Mouse (Mus musculus) heart, embryonic 14.5 days (tissue): ENCODE measurements around the gene Lamtor1. TPM values are rescaled to one million over a fixed set of nuclear protein-coding genes. Genes with fewer than 3 reads are reported as not detected.
"Not testable (repeated sequence)": the region's sequence is repeated elsewhere in the genome, so short reads cannot be mapped to it uniquely, and the experiment has no call there.

Source experiments
- ATAC-seq: fragments of 200-750 bp; cut with Nextera tagmentation; 2 replicates; pipeline ENCODE4 v1.8.0; 2017; ENCODE audit warnings: low read depth, moderate TSS enrichment; ENCODE audit not compliant: insufficient number of reproducible peaks, insufficient read depth, low FRiP score
- H3K27ac ChIP-seq, 2 experiments: fragments of 200-500 bp in 1 of 2; fragments of 300-500 bp in 1 of 2; sonication (generic) in 1 of 2; replicated peaks in 1 of 2; 2 replicates each; pipeline ENCODE4 v1.5.1; 2012 to 2014; ENCODE audit warnings: low read depth in 2 of 2, low read length in 2 of 2, control low read depth in 1 of 2, mild to moderate bottlenecking in 1 of 2, mixed read lengths in 1 of 2; ENCODE audit not compliant: control insufficient read depth in 1 of 2, insufficient read depth in 1 of 2
- H3K27me3 ChIP-seq: fragments of 300-500 bp; sonication (generic); 2 replicates; pipeline ENCODE4 v1.6.1; 2014; ENCODE audit warnings: mild to moderate bottlenecking, low read length, control low read depth; ENCODE audit not compliant: control insufficient read depth, insufficient read depth
- H3K36me3 ChIP-seq: fragments of 300-500 bp; sonication (generic); 2 replicates; pipeline ENCODE4 v1.6.1; 2014; ENCODE audit warnings: mild to moderate bottlenecking, control low read depth, low read length, mixed read lengths; ENCODE audit not compliant: control insufficient read depth, insufficient read depth
- H3K4me1 ChIP-seq, 2 experiments: fragments of 200-500 bp in 1 of 2; fragments of 300-500 bp in 1 of 2; sonication (generic) in 1 of 2; 2 replicates each; pipeline ENCODE4 v1.6.1; 2012 to 2014; ENCODE audit warnings: low read length in 2 of 2, control low read depth in 1 of 2, mixed read lengths in 1 of 2; ENCODE audit not compliant: control insufficient read depth in 2 of 2, insufficient read depth in 2 of 2
- H3K4me2 ChIP-seq: fragments of 300-500 bp; sonication (generic); 2 replicates; pipeline ENCODE4 v1.6.1; 2014; ENCODE audit warnings: mild to moderate bottlenecking, low read length
- H3K4me3 ChIP-seq, 2 experiments: fragments of 200-500 bp in 1 of 2; fragments of 300-500 bp in 1 of 2; sonication (generic) in 1 of 2; 2 replicates each; pipeline ENCODE4 v1.5.1; 2012 to 2014; ENCODE audit warnings: low read length in 2 of 2, mild to moderate bottlenecking in 2 of 2, control low read depth in 1 of 2, low read depth in 1 of 2, moderate library complexity in 1 of 2; ENCODE audit not compliant: control insufficient read depth in 1 of 2, insufficient read depth in 1 of 2
- H3K9ac ChIP-seq: fragments of 300-500 bp; sonication (generic); 2 replicates; pipeline ENCODE4 v1.6.1; 2014; ENCODE audit warnings: mild to moderate bottlenecking, low read length
- H3K9me3 ChIP-seq: fragments of 300-500 bp; sonication (generic); 2 replicates; pipeline ENCODE4 v1.6.1; 2016; ENCODE audit warnings: low read length, control low read depth; ENCODE audit not compliant: control insufficient read depth
- WGBS: fragments of 180-500 bp; shearing (Covaris S2); extraction: QIAGEN DNeasy Blood & Tissue Kit; methylation state at CpG from one replicate; pipeline ENCODE4 v1.1.7; 2014; 5-methylcytosine and 5-hydroxymethylcytosine counted together
- polyA plus RNA-seq: library from polyadenylated mRNA; unstranded; fragments of >200 nt; fragmentation: Nextera tagmentation; extraction: Ambion mirVana; gene quantifications from 2 replicates; pipeline ENCODE4 v1.2.1, GENCODE M21; 2014

Gene Lamtor1
- polyA plus RNA-seq, 1 experiment from 2014 or later, result 146 TPM

DNA sequence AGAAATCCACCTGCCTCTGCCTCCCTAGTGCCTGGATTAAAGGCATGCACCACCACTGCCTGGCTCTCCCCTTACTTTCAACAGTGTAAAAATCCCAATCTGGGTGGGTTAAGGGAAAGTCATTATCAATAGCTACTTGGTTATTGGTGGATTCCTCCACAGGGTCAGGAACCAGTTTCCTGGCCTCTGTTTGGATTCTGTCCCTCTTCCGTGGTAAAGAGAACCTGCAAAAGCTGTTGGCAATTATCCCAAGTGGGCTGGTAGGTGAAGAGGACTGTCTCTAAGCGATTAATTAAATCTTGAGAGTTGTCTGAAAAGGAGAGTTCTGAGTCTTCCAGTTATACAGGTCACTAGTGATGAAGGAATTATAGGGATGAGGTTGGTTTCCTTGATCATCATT, 32.6 kb downstream of the Lamtor1 start:
- Histone ChIP-seq H3K36me3 (0 out of 2 replicates have a peak, but pooled peaks cover 5% of the 10 kb centered on the region), H3K4me3 (no peak overlapping the region), H3K4me2 (no peak overlapping the region), H3K27me3 (no peaks in the 10 kb centered on the region), H3K9me3 (no peaks in the 10 kb centered on the region), H3K9ac (no peak overlapping the region), H3K4me1 (peaks cover 2 to 12% of the 10 kb centered on the region in 2 experiments; a peak in 2 of 4 replicates), H3K27ac (no peak overlapping the region)
- ATAC-seq, result no peak
- WGBS, result 81% methylated on average over 2 of the region's 2 CpGs

DNA sequence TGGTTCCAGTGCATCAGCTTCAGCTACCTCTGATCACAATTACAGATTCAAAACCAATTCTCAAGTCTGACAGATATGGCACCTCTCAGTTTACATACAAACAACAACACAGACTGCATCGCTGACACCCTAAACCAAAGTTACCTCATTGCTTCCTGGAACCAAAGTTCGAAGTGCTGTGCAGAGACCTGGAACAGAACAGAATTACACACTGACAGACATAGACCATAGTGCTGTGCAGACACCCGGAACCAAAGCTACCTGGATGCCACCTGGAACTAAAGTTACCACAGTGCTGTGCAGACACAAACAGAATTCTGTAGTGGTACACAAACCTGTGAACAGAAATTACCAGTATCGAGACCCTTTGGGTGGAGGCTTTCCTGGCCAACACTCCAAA, 34.1 kb downstream of the Lamtor1 start:
- no peak overlapping the region for H3K4me3 ChIP-seq
- H3K4me2 ChIP-seq, result no peak overlapping the region
- H3K9me3 ChIP-seq, result no peaks in the 10 kb centered on the region
- ATAC-seq, result no peak
- peaks cover 2 to 8% of the 10 kb centered on the region in 2 experiments; a peak in 2 of 4 replicates for H3K4me1 ChIP-seq
- H3K9ac ChIP-seq, result no peak overlapping the region
- H3K27ac ChIP-seq, result no peak overlapping the region
- H3K36me3 ChIP-seq, result 0 out of 2 replicates have a peak, but pooled peaks cover 5% of the 10 kb centered on the region
- H3K27me3 ChIP-seq, result no peaks in the 10 kb centered on the region
- WGBS, result 92% methylated on average over 4 of the region's 4 CpGs

DNA sequence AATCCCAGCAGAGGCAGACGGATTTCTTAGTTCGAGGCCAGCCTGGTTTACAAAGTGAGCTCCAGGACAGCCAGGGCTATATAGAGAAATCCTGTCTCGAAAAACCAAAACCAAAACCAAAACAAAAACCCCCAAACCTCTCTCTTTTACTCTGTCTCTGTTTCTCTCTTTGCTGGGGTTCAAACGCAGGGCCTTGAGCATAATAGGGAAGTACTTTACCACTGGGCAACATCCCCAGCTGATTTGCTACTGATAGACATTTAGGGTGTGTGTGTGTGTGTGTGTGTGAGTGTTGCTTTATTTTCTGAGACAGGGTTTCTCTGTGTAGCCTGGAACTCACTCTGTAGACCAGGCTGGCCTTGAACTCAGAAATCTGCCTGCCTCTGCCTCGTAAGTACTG, 43.3 kb downstream of the Lamtor1 start:
- not testable (repeated sequence) for H3K27ac ChIP-seq, H3K4me1 ChIP-seq, H3K36me3 ChIP-seq, H3K4me2 ChIP-seq, H3K9me3 ChIP-seq, H3K9ac ChIP-seq, H3K4me3 ChIP-seq, ATAC-seq, H3K27me3 ChIP-seq
- 94% methylated on average over 5 of the region's 5 CpGs for WGBS

DNA sequence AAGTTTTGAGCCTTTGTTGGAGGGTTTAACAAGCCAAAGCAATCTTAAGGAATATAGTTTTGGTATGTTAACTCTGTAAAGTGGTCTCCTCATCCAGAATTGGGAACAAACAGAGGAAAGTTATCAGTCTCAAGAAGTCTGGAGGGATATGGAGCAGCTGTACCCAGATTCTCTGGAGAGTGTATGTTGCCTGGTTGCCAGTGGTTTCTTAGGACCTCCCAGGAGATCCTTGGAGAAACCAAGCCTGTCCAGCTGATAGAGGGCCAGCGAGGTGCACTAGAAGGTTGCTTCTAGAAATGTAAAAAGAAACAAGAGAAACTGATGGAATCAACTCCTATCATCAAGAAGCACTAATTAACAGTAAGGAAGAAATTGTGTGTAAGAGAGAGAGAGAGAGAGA, 45.9 kb downstream of the Lamtor1 start:
- no peak overlapping the region for H3K4me2 ChIP-seq
- no peaks in the 10 kb centered on the region for H3K9me3 ChIP-seq
- H3K4me3 ChIP-seq, result no peak overlapping the region
- WGBS, result 65% methylated on average over 1 of the region's 1 CpGs
- no peaks in the 10 kb centered on the region for H3K36me3 ChIP-seq
- H3K27ac ChIP-seq, result no peak overlapping the region
- H3K4me1 ChIP-seq, result no peaks in the 10 kb centered on the region
- no peak for ATAC-seq
- H3K9ac ChIP-seq, result no peak overlapping the region
- H3K27me3 ChIP-seq, result no peaks in the 10 kb centered on the region

DNA sequence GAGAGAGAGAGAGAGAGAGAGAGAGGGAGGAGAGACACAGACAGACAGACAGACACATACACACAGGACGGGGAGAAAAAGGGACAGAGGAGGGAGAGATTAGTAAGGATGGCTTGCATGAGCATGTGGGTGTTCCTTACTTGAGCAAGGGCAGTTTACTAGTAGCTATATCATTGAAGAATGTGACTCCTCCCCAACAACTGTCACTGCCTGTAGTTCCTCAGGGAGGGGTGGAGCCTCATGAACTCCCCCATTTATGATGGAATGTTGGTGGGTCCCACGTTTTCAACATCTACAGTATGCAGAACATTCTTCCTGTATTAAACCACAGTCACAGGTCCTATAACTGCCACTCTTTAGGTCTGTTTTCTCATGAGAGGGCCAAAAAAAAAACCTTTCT, 46.4 kb downstream of the Lamtor1 start:
- H3K27me3 ChIP-seq, result no peaks in the 10 kb centered on the region
- no peak overlapping the region for H3K4me3 ChIP-seq
- ATAC-seq, result no peak
- H3K9me3 ChIP-seq, result no peaks in the 10 kb centered on the region
- H3K4me2 ChIP-seq, result no peak overlapping the region
- no peaks in the 10 kb centered on the region for H3K4me1 ChIP-seq
- no peak overlapping the region for H3K27ac ChIP-seq
- no peak overlapping the region for H3K9ac ChIP-seq
- 52% methylated on average over 2 of the region's 2 CpGs for WGBS
- H3K36me3 ChIP-seq, result no peaks in the 10 kb centered on the region

DNA sequence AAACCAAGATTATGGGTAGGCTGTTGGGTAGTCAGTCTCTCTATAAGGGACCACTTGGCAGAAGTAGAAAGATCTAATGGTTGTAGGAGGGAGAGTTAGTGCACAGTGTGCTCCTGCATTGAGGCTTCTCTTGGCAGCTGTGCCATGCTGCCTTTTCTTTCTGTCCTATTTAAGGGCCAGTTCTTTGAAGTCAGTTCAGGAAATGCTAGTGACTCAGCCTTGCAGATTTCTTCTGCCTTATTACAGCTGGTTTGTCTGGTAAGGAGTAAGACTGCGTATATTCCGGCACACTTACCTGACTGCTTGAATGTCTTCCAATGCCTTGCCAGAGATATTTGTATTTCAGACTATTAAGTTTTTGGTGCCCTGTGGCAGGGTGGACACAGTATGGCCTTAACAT, 48.5 kb downstream of the Lamtor1 start:
- WGBS, result 88% methylated on average over 2 of the region's 2 CpGs
- no peak overlapping the region for H3K9ac ChIP-seq
- H3K4me3 ChIP-seq, result no peak overlapping the region
- H3K27me3 ChIP-seq, result no peaks in the 10 kb centered on the region
- H3K9me3 ChIP-seq, result no peaks in the 10 kb centered on the region
- no peaks in the 10 kb centered on the region for H3K4me1 ChIP-seq
- no peak overlapping the region for H3K27ac ChIP-seq
- ATAC-seq, result no peak
- no peaks in the 10 kb centered on the region for H3K36me3 ChIP-seq
- no peak overlapping the region for H3K4me2 ChIP-seq

DNA sequence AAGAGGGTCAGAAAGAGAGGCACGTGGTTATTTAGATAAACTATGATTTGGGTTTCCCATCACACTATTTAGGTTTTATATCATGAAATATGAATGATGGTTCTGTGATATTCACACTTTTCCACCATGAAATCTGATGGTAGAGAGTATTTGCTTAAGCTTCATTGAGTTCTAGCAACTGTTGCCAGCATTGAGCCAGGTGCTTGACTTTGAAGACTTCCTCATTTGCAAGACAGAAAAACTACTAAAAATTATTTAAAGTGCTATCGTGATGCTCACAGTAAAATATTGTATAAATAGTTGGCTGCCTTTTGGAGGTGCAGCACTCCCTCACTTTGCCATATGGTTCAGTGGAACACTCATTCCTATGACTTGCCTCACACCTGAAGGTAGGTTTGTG, 49.6 kb downstream of the Lamtor1 start:
- Histone ChIP-seq H3K9me3 (no peaks in the 10 kb centered on the region), H3K9ac (no peak overlapping the region), H3K27me3 (no peaks in the 10 kb centered on the region), H3K4me1 (no peaks in the 10 kb centered on the region; a peak in 1 of 4 replicates), H3K4me2 (no peak overlapping the region), H3K36me3 (no peaks in the 10 kb centered on the region), H3K27ac (no peak overlapping the region), H3K4me3 (no peak overlapping the region)
- WGBS, result 90% methylated on average over 2 of the region's 2 CpGs
- ATAC-seq, result no peak

DNA sequence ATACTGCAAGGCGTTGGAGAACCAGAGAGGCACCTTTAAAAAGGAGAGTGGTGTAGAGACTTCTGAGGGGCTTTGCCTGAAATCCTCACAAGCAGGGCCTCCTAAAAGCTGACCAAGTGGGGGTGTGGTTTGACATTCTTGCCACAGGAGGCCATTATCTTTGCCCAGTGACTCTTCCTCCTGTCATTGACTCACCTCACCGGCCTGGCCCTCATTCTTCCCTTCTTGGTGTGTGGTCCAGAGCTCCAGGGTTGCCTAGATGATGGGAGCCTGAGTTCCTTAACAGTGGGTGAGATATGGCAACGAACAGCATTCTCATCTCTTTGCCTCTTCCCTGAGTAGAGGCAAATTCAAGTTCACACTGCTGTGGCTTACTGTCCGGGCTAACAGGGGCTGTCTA, 50.2 kb downstream of the Lamtor1 start:
- no peaks in the 10 kb centered on the region for H3K36me3 ChIP-seq
- H3K9ac ChIP-seq, result no peak overlapping the region
- H3K9me3 ChIP-seq, result no peaks in the 10 kb centered on the region
- H3K4me2 ChIP-seq, result no peak overlapping the region
- 50% methylated on average over 4 of the region's 4 CpGs for WGBS
- H3K27ac ChIP-seq, result no peak overlapping the region
- ATAC-seq, result no peak
- H3K27me3 ChIP-seq, result no peaks in the 10 kb centered on the region
- no peaks in the 10 kb centered on the region; a peak in 1 of 4 replicates for H3K4me1 ChIP-seq
- H3K4me3 ChIP-seq, result no peak overlapping the region
